Mouse (Mus musculus) kidney, postnatal 0 days (tissue): Measurements from ENCODE around the gene Timeless. TPM values are rescaled to one million over a fixed set of nuclear protein-coding genes. Genes with fewer than 3 reads are reported as not detected.

ENCODE experiments used
- ATAC-seq: fragments of 200-750 bp; cut with Nextera tagmentation; replicated peaks from 2 replicates; pipeline ENCODE4 v1.8.0; 2017; ENCODE audit warnings: low read depth, moderate number of reproducible peaks, moderate TSS enrichment, moderate library complexity; ENCODE audit not compliant: low FRiP score
- DNase-seq: peaks from one replicate; pipeline ENCODE4 v3.0.0-alpha.2; 2016; ENCODE audit warnings: low spot score
- H3K27ac ChIP-seq: fragments of 300-500 bp; sonication (generic); 2 replicates; pipeline ENCODE4 v1.5.1; 2014; ENCODE audit warnings: mild to moderate bottlenecking
- H3K27me3 ChIP-seq: fragments of 300-500 bp; sonication (generic); 2 replicates; pipeline ENCODE4 v1.6.1; 2014; ENCODE audit warnings: low read length, mixed read lengths; ENCODE audit not compliant: insufficient read depth
- H3K36me3 ChIP-seq: fragments of 300-500 bp; sonication (generic); 2 replicates; pipeline ENCODE4 v1.6.1; 2014; ENCODE audit warnings: low read length, mixed read lengths; ENCODE audit not compliant: insufficient read depth
- H3K4me1 ChIP-seq: fragments of 300-500 bp; sonication (generic); replicated peaks from 2 replicates; pipeline ENCODE4 v1.6.1; 2014; ENCODE audit warnings: antibody characterized with exemption, low read length, mixed read lengths; ENCODE audit not compliant: insufficient read depth
- H3K4me2 ChIP-seq: fragments of 300-500 bp; sonication (generic); 2 replicates; pipeline ENCODE4 v1.6.1; 2014; ENCODE audit warnings: mild to moderate bottlenecking, low read length, moderate library complexity, mixed read lengths
- H3K4me3 ChIP-seq: fragments of 300-500 bp; sonication (generic); replicated peaks from 2 replicates; pipeline ENCODE4 v1.5.1; 2014; ENCODE audit warnings: low read depth, low read length
- H3K9ac ChIP-seq: fragments of 300-500 bp; sonication (generic); 2 replicates; pipeline ENCODE4 v1.6.1; 2014; ENCODE audit warnings: low read depth, low read length
- H3K9me3 ChIP-seq: fragments of 300-500 bp; sonication (generic); replicated peaks from 2 replicates; pipeline ENCODE4 v1.6.1; 2016; ENCODE audit warnings: low read length, inconsistent platforms, mixed read lengths
- CTCF ChIP-seq: IDR thresholded peaks from 2 replicates; pipeline ENCODE4 v1.5.1; 2016; ENCODE audit warnings: antibody characterized with exemption, low read depth, mild to moderate bottlenecking, moderate library complexity
- WGBS: fragments of 180-500 bp; shearing (Covaris S2); extraction: QIAGEN DNeasy Blood & Tissue Kit; methylation state at CpG from one replicate; pipeline ENCODE4 v1.1.7; 2014; 5-methylcytosine and 5-hydroxymethylcytosine counted together
- polyA plus RNA-seq: library from polyadenylated mRNA; unstranded; fragments of >200 nt; fragmentation: Nextera tagmentation; extraction: Ambion mirVana; gene quantifications from 2 replicates; pipeline ENCODE4 v1.2.1, GENCODE M21; 2015

Gene Timeless
- polyA plus RNA-seq, 1 experiment from 2014 or later = 26.4 TPM

DNA sequence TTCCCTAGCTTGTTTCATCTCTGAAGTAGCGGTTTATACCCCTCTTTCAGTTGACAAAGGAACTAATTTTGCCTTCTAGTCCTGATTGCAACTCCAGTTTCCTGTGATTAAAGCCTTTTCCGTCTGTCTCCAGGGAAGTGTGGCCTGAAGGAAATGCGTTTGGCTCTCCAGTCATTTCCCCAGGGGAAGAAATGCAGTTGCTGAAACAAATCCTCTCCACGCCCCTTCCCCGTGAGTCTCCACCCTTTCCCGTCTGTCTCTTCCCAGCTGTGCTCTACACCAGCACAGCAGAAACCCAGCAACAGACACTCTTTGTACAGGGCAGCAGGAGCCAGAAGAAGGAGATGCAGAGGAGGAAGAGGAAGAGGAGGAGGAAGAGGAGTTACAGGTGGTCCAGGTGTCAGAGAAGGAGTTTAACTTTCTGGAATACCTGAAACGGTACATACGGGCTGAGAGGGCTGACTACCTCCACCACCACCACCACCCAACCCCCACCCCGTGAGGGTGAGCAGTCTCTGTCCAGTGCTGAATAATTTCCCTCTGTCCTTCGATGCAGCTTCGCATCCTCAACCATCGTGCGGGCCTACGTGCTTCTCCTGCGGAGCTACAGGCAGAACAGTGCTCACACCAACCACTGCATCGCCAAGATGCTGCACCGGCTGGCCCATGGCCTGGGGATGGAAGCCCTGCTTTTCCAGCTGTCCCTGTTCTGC is 15.3 kb downstream of the Timeless start:
- ATAC-seq (no peak), DNase-seq (peak; percentile 86)
- H3K4me2 ChIP-seq = peak overlapping the region; percentile 40
- H3K4me1 ChIP-seq = no peaks in the 10 kb centered on the region
- H3K9ac ChIP-seq = 0 out of 2 replicates have a peak overlapping the region, but pooled peaks have one; percentile 6
- WGBS = 78% methylated on average over 17 of the region's 17 CpGs
- H3K27ac ChIP-seq = peak overlapping the region; percentile 82
- H3K36me3 ChIP-seq = peaks cover 53% of the 10 kb centered on the region
- no peaks in the 10 kb centered on the region for H3K9me3 ChIP-seq
- no peaks in the 10 kb centered on the region for H3K27me3 ChIP-seq
- peak overlapping the region; percentile 12; the same call in 1 of the 2 replicates for H3K4me3 ChIP-seq
- no peak for TF ChIP-seq CTCF

DNA sequence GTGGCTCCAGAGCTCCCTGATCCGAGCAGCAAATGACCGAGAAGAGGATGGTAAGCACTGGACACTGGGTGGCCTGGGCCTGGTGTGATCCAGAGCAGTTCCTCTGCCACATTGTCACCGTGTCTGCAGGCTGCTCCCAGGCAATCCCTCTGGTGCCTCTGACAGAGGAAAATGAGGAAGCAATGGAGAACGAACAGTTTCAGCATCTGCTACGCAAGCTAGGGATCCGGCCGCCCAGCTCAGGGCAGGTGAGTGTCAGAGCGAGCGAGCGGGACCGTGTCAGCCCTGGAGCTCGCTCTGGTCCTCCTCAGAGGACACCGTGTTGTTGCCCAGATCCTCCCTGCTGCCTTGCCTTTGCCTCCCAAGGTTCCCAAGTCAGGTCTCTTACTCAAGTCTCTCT is 18.7 kb downstream of the Timeless start:
- WGBS = 95% methylated on average over 13 of the region's 13 CpGs
- peaks cover 45% of the 10 kb centered on the region for H3K36me3 ChIP-seq

DNA sequence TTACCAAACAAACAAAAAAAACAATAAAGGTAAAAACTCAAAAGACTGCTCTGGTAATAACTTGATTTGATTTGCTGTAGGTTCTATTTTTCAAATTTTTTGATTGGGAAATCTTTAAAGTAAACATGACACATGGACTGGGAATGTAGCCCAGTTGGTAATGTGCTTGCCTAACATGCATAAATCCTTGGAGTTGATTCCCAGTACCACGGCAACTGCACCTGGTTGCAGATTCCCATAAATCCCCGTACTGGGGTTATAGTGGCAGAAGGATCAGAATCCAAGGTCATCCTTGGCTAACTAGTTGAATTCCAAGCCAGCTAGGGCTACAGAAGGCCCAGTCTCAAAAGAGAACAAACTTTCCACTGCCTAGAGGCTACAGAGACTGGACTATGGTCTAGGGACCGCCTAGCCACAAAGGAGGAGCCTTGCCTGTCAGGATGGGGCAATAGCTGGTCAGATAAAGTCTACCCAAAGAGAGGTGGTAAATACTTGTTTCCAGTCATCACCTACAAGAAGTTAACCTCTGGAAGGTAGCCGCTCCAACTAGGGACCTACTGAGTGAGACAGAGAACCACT is 21.9 kb downstream of the Timeless start, which contains the start of gene Apon:
Gene Apon, plus strand, starts transcription at position 420 of the 579 bp plus-strand sequence.
- ATAC-seq = no peak

More for the DNA sequence above, 18.7 kb downstream of the Timeless start:
- Histone ChIP-seq H3K4me2 (no peak overlapping the region), H3K4me1 (no peaks in the 10 kb centered on the region), H3K27ac (no peak overlapping the region), H3K9ac (no peak overlapping the region), H3K27me3 (no peaks in the 10 kb centered on the region), H3K9me3 (no peaks in the 10 kb centered on the region), H3K4me3 (no peak overlapping the region)
- no peak for TF ChIP-seq CTCF
- DNase-seq = no peak
- no peak for ATAC-seq

DNA sequence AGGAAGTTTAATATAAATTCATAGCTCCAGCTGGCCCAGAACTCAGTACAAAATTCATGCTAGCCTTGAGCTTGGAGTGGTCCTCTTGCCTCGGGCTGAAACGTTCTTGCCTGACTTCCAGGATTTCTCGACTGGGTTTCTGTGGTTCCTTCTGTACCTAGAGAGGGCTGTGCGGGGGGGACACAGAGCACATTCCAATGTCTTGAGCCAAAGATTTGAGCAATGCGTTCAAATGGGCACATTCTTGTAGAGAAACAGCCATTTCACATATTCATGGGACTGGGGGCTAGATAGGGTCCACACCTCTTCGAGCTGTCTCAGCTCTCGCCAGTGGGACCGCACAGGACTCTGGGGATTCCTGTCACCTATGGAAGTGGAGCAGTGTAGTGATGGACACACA is 24.1 kb downstream of the Timeless start:
- no peak overlapping the region for H3K4me3 ChIP-seq
- no peaks in the 10 kb centered on the region for H3K4me1 ChIP-seq
- no peaks in the 10 kb centered on the region for H3K9me3 ChIP-seq
- WGBS = 83% methylated on average over 8 of the region's 8 CpGs
- no peak overlapping the region for H3K27ac ChIP-seq
- ATAC-seq (no peak), DNase-seq (no peak)
- TF ChIP-seq CTCF = no peak
- no peaks in the 10 kb centered on the region for H3K27me3 ChIP-seq
- H3K9ac ChIP-seq = no peak overlapping the region
- no peak overlapping the region for H3K4me2 ChIP-seq
- H3K36me3 ChIP-seq = peaks cover 13% of the 10 kb centered on the region

More for the DNA sequence above, 21.9 kb downstream of the Timeless start, which contains the start of gene Apon:
- no peak within 1 kb of the TSS for H3K4me2 ChIP-seq
- peaks cover 32% of the 10 kb centered on the region for H3K36me3 ChIP-seq
- no peak within 1 kb of the TSS for H3K9ac ChIP-seq
- H3K27me3 ChIP-seq = no peaks in the 10 kb centered on the region
- 80% methylated on average over 4 of the region's 4 CpGs for WGBS
- H3K4me1 ChIP-seq = no peaks in the 10 kb centered on the region
- no peak for DNase-seq
- no peak for TF ChIP-seq CTCF
- no peak within 1 kb of the TSS for H3K4me3 ChIP-seq
- no peak within 1 kb of the TSS for H3K27ac ChIP-seq
- H3K9me3 ChIP-seq = no peaks in the 10 kb centered on the region

DNA sequence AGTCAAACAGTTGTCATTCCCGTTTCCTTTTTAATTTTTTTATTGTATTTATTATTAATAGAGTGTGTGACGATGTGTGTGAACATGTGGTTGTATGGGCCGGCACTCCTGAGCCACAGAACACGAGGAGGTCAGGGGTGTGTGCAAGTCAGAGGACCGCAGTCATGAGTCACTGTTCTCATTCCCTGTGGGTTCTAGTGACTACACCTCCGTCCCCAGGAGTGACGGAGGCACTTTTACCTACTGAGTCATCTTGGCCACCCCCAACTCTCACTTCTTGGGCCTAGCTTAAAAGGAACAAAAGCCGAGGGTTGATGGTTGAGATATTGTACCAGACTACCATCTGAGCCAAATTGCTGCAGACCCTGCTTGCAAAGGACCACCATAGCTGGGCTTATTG is 24.5 kb downstream of the Timeless start:
- 72% methylated on average over 8 of the region's 8 CpGs for WGBS
- no peaks in the 10 kb centered on the region for H3K9me3 ChIP-seq
- H3K36me3 ChIP-seq = peaks cover 9% of the 10 kb centered on the region
- H3K4me2 ChIP-seq = no peak overlapping the region
- no peaks in the 10 kb centered on the region for H3K4me1 ChIP-seq
- H3K9ac ChIP-seq = no peak overlapping the region
- ATAC-seq (no peak), DNase-seq (no peak)
- no peak overlapping the region for H3K4me3 ChIP-seq
- no peaks in the 10 kb centered on the region for H3K27me3 ChIP-seq
- no peak for TF ChIP-seq CTCF
- no peak overlapping the region for H3K27ac ChIP-seq

DNA sequence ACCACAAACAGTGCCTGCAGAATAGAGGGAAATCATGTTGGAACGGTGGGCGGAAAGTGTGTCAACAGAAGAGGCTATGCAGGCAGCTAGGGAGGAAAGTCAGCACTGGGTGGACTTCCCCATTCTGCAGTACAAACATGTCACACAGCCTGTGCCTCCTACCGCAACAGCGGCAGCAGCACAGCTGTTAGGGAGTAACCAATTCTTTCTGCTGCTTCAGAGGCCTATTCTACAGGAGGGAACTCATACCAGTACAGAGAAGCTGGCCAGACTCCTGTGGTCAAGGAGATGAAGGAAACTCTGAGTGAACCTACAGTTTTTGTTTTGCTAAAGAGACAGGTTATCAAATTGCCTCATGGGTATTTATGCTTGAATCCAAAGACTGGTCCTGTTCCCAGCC is 27.1 kb downstream of the Timeless start:
- no peak overlapping the region for H3K27ac ChIP-seq
- no peak overlapping the region for H3K4me2 ChIP-seq
- no peaks in the 10 kb centered on the region for H3K27me3 ChIP-seq
- no peaks in the 10 kb centered on the region for H3K4me1 ChIP-seq
- DNase-seq (no peak), ATAC-seq (no peak)
- TF ChIP-seq CTCF = no peak
- H3K9ac ChIP-seq = no peak overlapping the region
- H3K36me3 ChIP-seq = no peaks in the 10 kb centered on the region
- WGBS = 68% methylated on average over 4 of the region's 4 CpGs
- no peaks in the 10 kb centered on the region for H3K9me3 ChIP-seq
- no peak overlapping the region for H3K4me3 ChIP-seq
